Mouse (Mus musculus): ENCODE measurements around the gene Aip.

DNA sequence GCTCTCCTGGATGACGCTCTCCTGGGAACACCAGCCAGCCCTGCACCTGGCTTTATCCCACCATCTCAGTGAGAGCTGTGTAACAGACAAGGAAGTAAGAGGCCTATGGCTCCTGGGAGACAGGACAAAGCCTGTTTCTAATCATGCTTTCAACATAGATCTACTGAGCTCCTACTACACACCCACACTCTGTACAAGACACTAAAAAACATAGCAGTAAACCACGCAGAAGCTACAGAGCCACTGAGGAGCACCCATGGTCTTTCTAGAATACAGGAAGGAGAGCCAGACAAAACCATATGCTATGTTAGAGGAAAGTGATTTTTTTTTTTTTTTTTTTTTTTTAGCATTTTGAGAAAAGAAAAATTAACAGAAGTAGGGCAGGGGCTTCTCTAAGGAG is 7.3 kb downstream of the Aip start:
- TF ChIP-seq TAL1 (IDR thresholded peaks at IDR 0.05; ENCODE audit: low read length) (no peak), GATA1 (IDR thresholded peaks at IDR 0.05; ENCODE audit: low read length) (no peak)

Measured in erythroblast, embryonic 14.5 days (primary cell).